Mouse (Mus musculus) embryonic fibroblast, embryonic 13.5 days (primary cell): ENCODE measurements around the gene Efcab5.

ENCODE experiments used
- CTCF ChIP-seq: IDR thresholded peaks from 2 replicates; pipeline ENCODE4 v1.5.1; 2011; ENCODE audit warnings: mild to moderate bottlenecking, control low read depth, low read length, moderate library complexity, borderline replicate concordance; ENCODE audit not compliant: insufficient read depth
- POLR2A ChIP-seq: IDR thresholded peaks from 2 replicates; pipeline ENCODE4 v1.6.1; 2011; ENCODE audit warnings: low read depth, mild to moderate bottlenecking, control low read depth, low read length, moderate library complexity

DNA sequence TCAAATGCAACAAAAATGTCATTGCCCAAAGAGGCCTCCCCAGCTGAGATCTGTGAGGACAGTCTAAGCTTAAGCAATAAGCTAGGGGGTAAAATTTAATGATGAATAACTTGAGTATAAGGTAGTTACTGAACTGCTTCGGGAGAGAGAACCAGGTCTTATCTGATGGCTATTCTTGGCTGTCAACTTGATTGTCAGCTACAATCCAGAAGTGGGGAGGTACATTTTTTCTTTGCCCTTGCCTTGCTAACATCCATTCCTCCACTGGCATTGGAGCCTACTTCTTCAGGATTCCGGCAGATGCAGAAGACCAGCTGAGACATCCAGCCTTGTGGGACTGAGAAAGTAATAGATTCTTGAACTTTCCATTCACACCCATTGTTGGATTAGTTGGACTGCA lies 101.8 kb downstream of the Efcab5 start:
- TF ChIP-seq CTCF (no peak), POLR2A (no peak)
